Mouse (Mus musculus) lung, postnatal 14 days (tissue): Measurements from ENCODE around the gene Ercc1.
A peak's percentile ranks its signal among the peaks of the same experiment; 100 is the strongest.

ENCODE experiments used
- DNase-seq: peaks from one replicate; pipeline ENCODE4 v3.0.0; 2021

Ercc1 gene

GRCm38 (mm10) chr7:19341250-19341649 lies 3.3 kb upstream of the Ercc1 start:
- no peak for DNase-seq

DNA sequence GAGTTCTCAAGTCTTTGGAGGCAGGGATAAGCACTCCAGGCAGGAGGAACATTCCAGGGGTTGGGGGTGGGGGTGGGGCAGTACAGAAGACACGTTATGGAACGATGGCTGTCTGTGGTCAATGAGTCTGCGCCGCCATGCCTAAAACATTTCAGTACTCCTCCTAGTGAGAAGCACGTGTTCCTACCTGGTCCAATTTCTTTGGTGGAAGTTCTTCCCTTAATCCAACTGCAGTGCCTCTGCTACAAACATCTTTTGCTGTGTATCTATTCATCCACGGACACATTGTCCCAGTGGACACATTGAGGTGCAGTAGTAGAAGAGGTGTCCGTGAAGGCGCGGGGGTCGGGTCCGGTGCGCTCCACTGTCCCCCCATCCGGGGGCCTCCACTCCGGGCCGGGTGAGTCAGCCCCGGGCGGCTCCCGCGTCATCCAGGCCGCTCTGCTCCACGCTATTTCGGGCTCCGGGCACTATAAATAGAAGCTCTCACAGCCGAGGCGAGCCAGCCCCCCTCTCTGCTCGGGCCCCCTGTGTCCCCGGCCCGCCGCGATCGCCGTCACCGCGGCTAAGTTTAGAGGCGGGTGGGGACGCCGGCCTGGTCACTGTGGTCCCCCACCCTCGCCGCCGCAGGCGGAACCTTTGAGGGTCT lies 2.7 kb upstream of the Ercc1 start:
- DNase-seq = no peak

DNA sequence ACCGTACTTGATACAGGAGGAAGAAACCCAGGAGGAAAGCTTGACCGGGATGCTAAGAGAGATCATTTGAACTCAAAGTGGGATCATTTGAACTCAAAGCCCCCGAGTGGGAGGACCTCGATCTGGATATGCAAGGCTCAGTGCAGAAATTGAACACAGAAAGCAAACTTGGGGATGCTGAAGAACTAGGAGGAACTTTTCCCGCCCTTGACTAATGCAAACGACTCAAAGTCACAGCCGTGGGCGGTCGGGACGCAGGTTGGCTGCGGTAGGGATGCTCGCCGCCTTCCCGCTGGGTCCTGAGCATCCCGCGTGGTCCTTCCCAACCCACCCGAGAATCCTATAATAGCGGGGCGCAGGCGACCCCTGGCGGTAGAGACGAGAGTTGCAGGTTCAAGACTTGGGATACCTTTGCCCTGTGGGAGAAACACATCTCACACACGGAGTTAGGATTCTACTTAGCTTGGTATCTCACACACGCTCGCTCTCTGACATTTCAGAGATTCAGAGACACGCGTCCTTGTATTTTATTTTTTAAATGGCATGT lies 2.0 kb upstream of the Ercc1 start:
- DNase-seq = peak; percentile 91

DNA sequence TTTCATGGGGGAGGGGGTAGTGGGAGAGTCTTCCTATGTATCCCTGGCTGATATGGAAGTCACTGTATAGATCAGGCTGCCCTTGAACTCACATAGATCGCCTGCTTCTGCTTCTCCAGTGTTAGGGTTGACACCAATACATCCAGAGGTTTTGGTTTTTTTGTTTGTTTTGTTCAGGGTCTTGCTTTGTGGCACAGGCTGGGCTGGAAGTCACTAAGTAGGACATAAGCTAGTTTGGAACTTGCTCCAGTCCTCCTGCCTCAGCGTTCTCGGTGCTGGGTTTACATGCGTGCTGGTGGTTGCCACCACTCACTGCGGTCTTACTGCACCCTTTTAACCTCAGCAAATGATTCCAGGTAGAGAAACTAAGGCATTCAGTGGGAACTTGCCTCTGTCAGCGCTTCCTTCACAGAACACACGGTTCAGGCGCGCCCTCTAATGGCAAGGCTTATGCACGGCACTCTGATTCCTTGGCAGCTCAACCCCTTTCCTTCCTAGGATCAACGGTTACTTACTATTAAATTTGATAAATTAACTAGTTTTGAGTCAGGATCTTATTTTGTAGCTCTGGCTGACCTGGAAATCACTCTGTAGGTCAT lies 1.3 kb upstream of the Ercc1 start:
- peak; percentile 82 for DNase-seq

DNA sequence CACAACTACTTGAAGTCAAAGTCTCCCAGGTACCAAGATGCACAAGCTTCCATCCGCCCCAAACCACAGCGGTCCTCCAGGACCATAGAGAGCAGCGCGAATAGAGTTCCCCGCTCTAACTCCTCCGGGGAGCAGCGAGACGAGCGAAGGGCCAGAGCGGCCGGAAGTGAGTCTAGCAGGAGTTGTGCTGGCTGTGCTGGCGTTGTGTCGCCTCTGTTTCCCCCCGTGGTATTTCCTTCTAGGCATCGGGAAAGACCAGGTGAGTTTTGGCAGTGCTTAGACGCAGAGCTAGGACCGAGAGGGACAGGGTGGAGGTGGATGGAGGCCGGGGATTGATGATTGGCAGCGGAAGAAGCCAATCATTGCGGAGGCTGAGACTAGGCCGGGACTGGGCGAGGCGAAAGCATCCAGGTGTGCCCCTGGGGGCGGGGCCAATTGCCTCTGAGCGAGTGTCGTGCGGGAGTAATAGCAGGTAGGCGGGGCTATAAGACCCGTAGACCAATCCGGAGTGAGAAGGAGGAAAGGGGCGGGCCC lies 427 bp downstream of the Ercc1 start:
- DNase-seq = peak; percentile 93

- DNase-seq = no peak
These were observed 4.8 kb downstream of the Ercc1 start for GRCm38 (mm10) chr7:19349188-19349915.

- DNase-seq = no peak
These were observed 5.6 kb downstream of the Ercc1 start for GRCm38 (mm10) chr7:19350221-19350620.

GRCm38 (mm10) chr7:19354991-19355390 lies 10.4 kb downstream of the Ercc1 start:
- no peak for DNase-seq

GRCm38 (mm10) chr7:19356311-19356710 lies 11.7 kb downstream of the Ercc1 start:
- no peak for DNase-seq

DNA sequence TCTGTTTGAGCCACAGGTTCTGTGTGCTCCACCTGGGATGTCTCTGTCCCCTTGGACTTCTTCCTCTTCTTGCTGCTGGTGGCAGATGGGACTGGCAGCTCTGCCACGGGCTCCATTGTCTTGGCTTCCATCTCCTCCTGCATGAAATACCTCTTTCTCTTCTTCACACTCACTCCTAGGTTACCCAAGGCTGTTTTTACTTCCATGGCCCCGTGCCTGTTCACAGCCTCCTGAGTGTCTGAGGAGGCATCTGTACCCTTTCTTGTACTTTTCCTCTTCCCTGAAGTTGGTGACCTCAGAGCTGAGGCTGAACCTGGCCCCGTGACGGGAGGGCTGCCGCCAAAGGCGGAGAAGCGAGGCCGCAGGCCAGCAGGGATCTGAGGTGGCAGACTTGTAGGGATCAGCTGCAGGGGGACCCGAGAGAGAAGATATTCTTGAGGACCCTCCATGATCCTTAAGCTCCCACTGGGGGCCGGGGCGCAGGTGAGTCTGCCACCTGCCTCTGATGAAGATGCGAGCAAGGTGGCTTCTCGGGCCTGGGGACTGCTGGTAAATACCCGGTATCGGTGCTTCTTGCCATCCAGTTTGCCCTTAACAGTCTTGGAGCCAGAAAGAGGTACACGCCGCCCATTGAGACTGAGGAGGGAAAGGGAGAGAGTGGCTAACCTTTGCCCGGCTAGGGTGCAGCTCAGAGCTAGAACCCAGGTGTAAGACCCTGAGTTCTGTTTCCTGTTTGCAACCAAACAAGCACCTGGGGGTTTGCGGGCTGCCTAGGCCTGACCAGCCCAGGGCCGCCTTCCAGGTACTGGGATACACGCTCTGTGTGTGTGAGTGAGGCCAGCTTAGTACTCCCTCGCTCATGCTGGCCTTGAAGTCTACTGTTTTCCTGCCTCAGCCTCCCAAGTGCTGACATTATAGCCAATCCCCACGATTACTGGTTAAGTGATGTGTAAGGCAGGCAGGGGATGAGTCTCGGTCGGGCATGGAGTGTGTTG lies 13.1 kb downstream of the Ercc1 start:
- DNase-seq = no peak

DNA sequence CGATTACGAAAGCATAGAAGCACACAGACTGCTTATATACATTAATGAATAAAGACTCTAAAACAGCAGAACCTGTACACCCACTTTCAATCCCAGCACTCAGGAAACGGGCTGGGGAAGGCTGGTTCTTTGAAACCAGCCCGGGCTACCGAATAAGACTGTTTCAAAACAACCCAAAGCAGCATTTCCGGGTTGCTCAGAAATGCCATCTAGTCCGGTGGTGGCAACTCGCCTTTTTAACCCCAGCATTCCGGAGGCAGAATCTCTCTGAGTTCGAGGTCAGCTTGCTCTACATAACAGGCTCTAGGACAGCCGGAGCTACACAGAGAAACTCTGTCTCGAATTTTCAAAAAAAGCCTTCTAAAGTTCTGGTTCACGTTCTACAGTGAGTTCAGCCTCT lies 14.1 kb downstream of the Ercc1 start:
- no peak for DNase-seq

DNA sequence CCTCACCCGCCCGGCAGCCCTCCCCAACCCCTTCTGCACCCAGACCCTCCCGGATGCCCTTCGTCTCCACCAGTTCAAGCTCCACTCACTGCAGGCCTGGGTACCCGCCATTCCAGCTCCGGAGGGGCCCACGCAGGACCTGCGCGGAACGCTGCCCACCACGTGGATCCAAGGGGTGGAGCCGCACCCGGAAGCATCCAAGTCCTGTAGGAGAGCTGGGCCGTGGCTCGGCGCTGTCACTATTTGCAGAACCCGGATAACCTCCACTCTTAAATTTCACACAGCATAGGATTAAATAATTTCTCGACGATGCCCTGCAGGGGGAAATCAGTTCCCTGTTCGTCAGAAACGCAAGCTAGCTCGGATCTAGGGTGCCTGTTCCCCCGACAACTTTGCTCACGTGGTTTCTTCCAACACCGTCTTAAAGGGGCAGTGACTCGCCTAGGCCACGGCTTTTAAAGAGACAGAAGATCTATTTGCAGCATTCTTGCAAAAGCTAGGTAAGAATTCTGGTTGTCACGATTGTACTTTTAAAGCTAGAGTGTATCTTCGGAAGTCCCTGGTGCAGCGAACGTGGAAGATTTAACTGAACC lies 14.8 kb downstream of the Ercc1 start, which contains the start of the genes Cd3eap and Ppp1r13l:
Gene Cd3eap, minus strand, starts transcription at position 185 of the 593 bp plus-strand sequence.
Gene Ppp1r13l, plus strand, starts transcription at position 451 of the 593 bp plus-strand sequence.
- peak; percentile 86 for DNase-seq

DNA sequence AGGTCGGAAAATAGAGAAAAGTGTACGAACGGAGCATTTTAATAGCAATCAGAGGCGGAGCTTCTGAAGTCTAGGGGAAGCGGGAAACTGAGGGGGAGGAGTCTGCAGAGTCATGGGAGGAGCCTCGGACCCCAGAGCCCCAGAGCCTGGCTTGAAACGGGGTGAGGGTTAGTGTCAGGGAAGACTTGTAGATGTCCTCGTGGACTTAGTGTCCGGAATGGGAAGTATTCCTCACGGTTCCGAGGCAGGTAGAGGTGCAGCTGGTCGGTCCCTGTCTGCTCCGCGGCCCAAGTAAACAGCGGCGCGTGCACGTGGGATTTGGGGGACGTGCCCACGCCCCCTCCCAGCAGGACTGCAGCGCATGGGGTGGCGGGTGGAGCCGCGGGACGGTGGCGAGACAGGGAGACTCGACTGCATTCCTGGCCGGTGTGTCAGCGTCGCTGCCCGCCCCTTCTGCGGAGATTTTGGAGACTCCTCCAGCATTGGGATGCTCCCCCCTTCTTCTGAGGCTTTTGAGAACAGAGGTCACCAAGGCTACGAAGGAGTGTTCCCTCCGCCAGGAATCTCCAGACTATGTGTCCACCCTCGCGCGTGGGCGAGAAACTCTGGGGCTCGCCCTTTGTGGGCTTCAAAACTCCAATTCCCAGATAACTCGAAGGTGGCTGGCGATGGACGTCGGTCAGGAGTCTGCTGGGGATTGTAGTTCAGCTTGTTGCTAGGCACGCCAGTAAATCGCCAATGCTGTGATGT lies 15.5 kb downstream of the Ercc1 start:
- peak; percentile 69 for DNase-seq

GRCm38 (mm10) chr7:19360944-19361343 lies 16.4 kb downstream of the Ercc1 start:
- peak; percentile 92 for DNase-seq

- DNase-seq = peak; percentile 86
These were observed 17.1 kb downstream of the Ercc1 start for GRCm38 (mm10) chr7:19361720-19362119.

DNA sequence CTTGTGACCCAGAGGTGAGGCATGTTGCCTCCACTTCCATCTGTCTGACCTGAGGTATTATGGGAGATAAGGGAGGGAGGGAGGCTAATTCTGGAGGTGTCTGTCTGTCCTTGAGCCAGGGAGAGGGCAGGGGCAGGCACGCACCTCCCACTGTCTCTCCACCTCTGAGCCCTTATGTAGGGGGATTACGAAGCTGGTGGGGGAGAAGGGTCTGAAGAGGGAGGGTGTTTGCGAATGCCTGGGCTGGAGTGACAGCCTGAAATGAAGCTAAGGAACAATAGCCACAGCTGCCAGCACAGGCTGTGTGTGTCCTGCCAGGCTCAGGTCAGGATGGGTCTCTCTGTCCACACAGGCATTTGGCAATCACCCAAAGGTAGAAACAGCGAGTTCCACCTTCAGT lies 17.7 kb downstream of the Ercc1 start:
- DNase-seq = no peak

GRCm38 (mm10) chr7:19363881-19364280 lies 19.3 kb downstream of the Ercc1 start:
- DNase-seq = peak; percentile 84

DNA sequence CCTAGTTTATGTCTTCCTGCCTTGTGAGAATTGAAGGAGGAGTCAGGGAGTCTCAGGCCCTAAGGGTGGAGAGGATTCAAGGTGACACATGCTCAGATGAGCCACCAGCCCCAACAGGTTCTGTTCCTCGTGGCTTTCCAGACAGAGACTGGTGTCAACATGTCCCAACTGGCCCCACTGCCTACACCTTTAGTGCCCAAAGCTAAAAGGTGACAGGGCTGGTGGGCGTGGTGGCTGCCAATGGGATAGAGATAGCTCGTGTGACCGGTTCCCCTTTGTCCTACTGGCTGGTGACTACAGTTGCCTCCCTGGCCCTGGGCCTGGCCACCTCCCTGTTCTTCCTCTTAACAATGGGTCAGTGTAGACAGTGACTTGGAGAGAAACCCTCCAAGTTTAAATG lies 20.8 kb downstream of the Ercc1 start:
- DNase-seq = no peak

DNA sequence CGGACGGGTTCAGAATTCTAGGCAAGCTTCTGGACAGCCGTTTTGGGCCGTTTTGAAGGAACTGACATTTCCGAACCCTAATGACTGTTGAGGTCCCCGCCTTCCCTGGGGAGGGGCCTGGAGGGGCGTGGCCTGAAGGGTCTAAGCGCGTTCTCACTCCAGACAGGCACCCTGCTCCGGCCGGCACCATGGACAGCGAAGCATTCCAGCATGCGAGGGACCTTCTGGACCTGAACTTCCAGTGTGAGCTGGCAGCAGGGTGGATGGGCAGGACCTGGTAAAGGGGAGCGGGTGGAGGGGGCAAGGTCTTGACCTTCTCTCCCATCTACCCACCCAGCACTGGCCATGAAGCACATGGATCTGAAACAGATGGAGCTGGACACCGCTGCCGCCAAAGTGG lies 23.8 kb downstream of the Ercc1 start:
- DNase-seq = peak; percentile 64

- DNase-seq = peak; percentile 70
These were observed 25.3 kb downstream of the Ercc1 start for GRCm38 (mm10) chr7:19369823-19370425.

DNA sequence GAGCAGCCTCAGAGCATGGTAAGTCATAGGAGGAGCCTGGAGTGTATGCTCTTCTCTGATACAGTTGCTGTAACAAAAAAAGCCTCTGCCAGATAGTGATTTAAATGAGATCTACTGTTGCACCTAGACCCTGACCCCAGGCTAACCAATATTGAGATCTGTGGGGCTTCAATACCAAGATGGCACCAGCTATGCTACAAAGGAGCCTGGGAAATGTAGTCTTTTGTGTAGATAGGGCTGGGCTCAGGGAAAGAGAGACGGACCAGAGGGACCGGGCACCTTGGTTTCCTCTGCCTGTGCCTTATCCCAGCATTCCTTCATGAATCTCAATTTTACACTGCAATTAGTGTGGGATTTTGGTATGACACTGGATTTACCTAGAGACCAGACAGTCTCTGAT lies 28.8 kb downstream of the Ercc1 start:
- no peak for DNase-seq
